Mouse (Mus musculus) MEL (cell line): ENCODE data around the gene Htr5a. TPM values are rescaled to one million over a fixed set of nuclear protein-coding genes. Genes with fewer than 3 reads are reported as not detected.

ENCODE experiments used
- DNase-seq: peaks from one replicate; pipeline ENCODE4 v3.0.0; 2011; ENCODE audit warnings: low read depth, low spot score
- H3K27ac ChIP-seq: 2 replicates; pipeline ENCODE4 v1.5.1; 2012; ENCODE audit warnings: low read depth, mild to moderate bottlenecking, control low read depth, low read length, moderate library complexity; ENCODE audit not compliant: control insufficient read depth
- H3K27me3 ChIP-seq, 2 experiments: fragments of 150-350 bp in 1 of 2; sonication (generic) in 1 of 2; 2 replicates each; pipeline ENCODE4 v1.6.1; 2012; ENCODE audit warnings: low read length in 2 of 2, mild to moderate bottlenecking in 2 of 2, improper control_type of control experiment in 1 of 2, moderate library complexity in 1 of 2; ENCODE audit not compliant: insufficient read depth in 2 of 2, control insufficient read depth in 1 of 2
- H3K36me3 ChIP-seq, 2 experiments: 2 replicates each; pipeline ENCODE4 v1.6.1; 2012 to 2014; ENCODE audit warnings: low read length in 2 of 2, improper control_type of control experiment in 1 of 2, inconsistent platforms in 1 of 2, mild to moderate bottlenecking in 1 of 2; ENCODE audit not compliant: insufficient read depth in 2 of 2, control insufficient read depth in 1 of 2
- H3K4me1 ChIP-seq, 2 experiments: fragments of 150-350 bp in 1 of 2; sonication (generic) in 1 of 2; 2 replicates each; pipeline ENCODE4 v1.6.1; 2012; ENCODE audit warnings: low read length in 2 of 2, improper control_type of control experiment in 1 of 2, mild to moderate bottlenecking in 1 of 2; ENCODE audit not compliant: insufficient read depth in 2 of 2, control insufficient read depth in 1 of 2
- H3K4me3 ChIP-seq, 2 experiments: fragments of 150-350 bp in 1 of 2; sonication (generic) in 1 of 2; 2 replicates each; pipeline ENCODE4 v1.5.1; 2012; ENCODE audit warnings: low read depth in 2 of 2, low read length in 2 of 2, mild to moderate bottlenecking in 2 of 2, moderate library complexity in 2 of 2, control low read depth in 1 of 2, improper control_type of control experiment in 1 of 2; ENCODE audit not compliant: control insufficient read depth in 1 of 2, insufficient read depth in 1 of 2
- H3K79me2 ChIP-seq: 2 replicates; pipeline ENCODE4 v1.6.1; 2012; ENCODE audit warnings: mild to moderate bottlenecking, low read length, moderate library complexity; ENCODE audit not compliant: control insufficient read depth, poor library complexity, insufficient read depth
- H3K9ac ChIP-seq: 2 replicates; pipeline ENCODE4 v1.6.1; 2012; ENCODE audit warnings: low read depth, mild to moderate bottlenecking, control low read depth, low read length, moderate library complexity; ENCODE audit not compliant: control insufficient read depth, poor library complexity, severe bottlenecking
- H3K9me3 ChIP-seq: fragments of 150-350 bp; sonication (generic); replicated peaks from 2 replicates; pipeline ENCODE4 v1.6.1; 2012; ENCODE audit warnings: mild to moderate bottlenecking, low read length, improper control_type of control experiment, moderate library complexity; ENCODE audit not compliant: insufficient read depth
- BHLHE40 ChIP-seq: IDR thresholded peaks from 2 replicates; pipeline ENCODE4 v1.6.1; 2012; ENCODE audit warnings: low read depth, mild to moderate bottlenecking, inconsistent platforms, low read length, improper control_type of control experiment, borderline replicate concordance
- E2F4 ChIP-seq: IDR thresholded peaks from 2 replicates; pipeline ENCODE4 v1.6.1; 2011; ENCODE audit warnings: low read depth, low read length, improper control_type of control experiment, borderline replicate concordance
- EP300 ChIP-seq, 2 experiments: IDR thresholded peaks; 2 replicates each; pipeline ENCODE4 v1.6.1; 2011; ENCODE audit warnings: improper control_type of control experiment in 2 of 2, low read length in 2 of 2, low read depth in 1 of 2, mild to moderate bottlenecking in 1 of 2
- GATA1 ChIP-seq: IDR thresholded peaks from 2 replicates; pipeline ENCODE4 v1.6.1; 2011; ENCODE audit warnings: low read depth, low read length, improper control_type of control experiment
- JUND ChIP-seq: IDR thresholded peaks from 2 replicates; pipeline ENCODE4 v1.6.1; 2011; ENCODE audit warnings: low read depth, mild to moderate bottlenecking, improper control_type of control experiment, low read length
- MXI1 ChIP-seq: IDR thresholded peaks from 2 replicates; pipeline ENCODE4 v1.6.1; 2011; ENCODE audit warnings: mild to moderate bottlenecking, low read depth, low read length, improper control_type of control experiment
- MYB ChIP-seq: IDR thresholded peaks from 2 replicates; pipeline ENCODE4 v1.6.1; 2011; ENCODE audit warnings: mild to moderate bottlenecking, low read depth, low read length, improper control_type of control experiment
- NELFE ChIP-seq: IDR thresholded peaks from 2 replicates; pipeline ENCODE4 v1.6.1; 2011; ENCODE audit warnings: low read depth, low read length, improper control_type of control experiment
- POLR2AphosphoS2 ChIP-seq: IDR thresholded peaks from 2 replicates; pipeline ENCODE4 v1.6.1; 2011; ENCODE audit warnings: low read length, improper control_type of control experiment
- RAD21 ChIP-seq: IDR thresholded peaks from 2 replicates; pipeline ENCODE4 v1.6.1; 2011; ENCODE audit warnings: mild to moderate bottlenecking, low read depth, low read length, improper control_type of control experiment
- TAL1 ChIP-seq: IDR thresholded peaks from 2 replicates; pipeline ENCODE4 v1.6.1; 2012; ENCODE audit warnings: mild to moderate bottlenecking, inconsistent platforms, low read length, moderate library complexity, mixed read lengths
- TBP ChIP-seq: IDR thresholded peaks from 2 replicates; pipeline ENCODE4 v1.8.0; 2011; ENCODE audit warnings: low read depth, low read length, improper control_type of control experiment
- TCF12 ChIP-seq: IDR thresholded peaks from 2 replicates; pipeline ENCODE4 v1.6.1; 2014; ENCODE audit warnings: low read depth, mild to moderate bottlenecking, inconsistent platforms, low read length, improper control_type of control experiment, moderate library complexity
- USF2 ChIP-seq, 2 experiments: IDR thresholded peaks; 2 replicates each; pipeline ENCODE4 v1.6.1; 2011 to 2012; ENCODE audit warnings: improper control_type of control experiment in 2 of 2, low read length in 2 of 2, borderline replicate concordance in 1 of 2, inconsistent platforms in 1 of 2, low read depth in 1 of 2, mild to moderate bottlenecking in 1 of 2; ENCODE audit not compliant: insufficient read depth in 1 of 2
- polyA plus RNA-seq, 2 experiments: library from polyadenylated mRNA; stranded (reverse) in 1 of 2; unstranded in 1 of 2; fragments of >175 nt in 1 of 2; fragments of >200 nt in 1 of 2; gene quantifications; 2 replicates each; pipeline versions ENCODE4 v1.2.1 to v1.2.4; 2012; ENCODE audit warnings: low replicate concordance in 2 of 2, low read depth in 1 of 2; ENCODE audit not compliant: insufficient read length in 2 of 2, insufficient read depth in 1 of 2, missing spikeins in 1 of 2
- total RNA-seq: library from RNA; depleted of rRNA; stranded (reverse); fragments of 300-350 nt; gene quantifications from 2 replicates; pipeline ENCODE4 v1.2.3, GENCODE M21; 2012; rRNA removed

Htr5a gene
- total and polyA plus RNA-seq, 3 experiments = not detected

GRCm38 (mm10) chr5:27895961-27896360 is 54.0 kb downstream of the Htr5a start:
- Histone ChIP-seq H3K9ac (no peak overlapping the region), H3K4me1 (no peaks in the 10 kb centered on the region), H3K27ac (no peak overlapping the region), H3K79me2 (no peaks in the 10 kb centered on the region), H3K4me3 (no peak overlapping the region)
- TF ChIP-seq EP300 (IDR thresholded peaks at IDR 0.05; ENCODE audit: low read depth in 1 of 2, low read length in 2 of 2) = no peak
- TF ChIP-seq, all 39 proteins: peak for 0
- Histone ChIP-seq H3K9me3 (no peaks in the 10 kb centered on the region), H3K27me3 (no peaks in the 10 kb centered on the region), H3K36me3 (no peaks in the 10 kb centered on the region)
- no peak for DNase-seq

GRCm38 (mm10) chr5:27899756-27900155 is 57.8 kb downstream of the Htr5a start:
- no peak overlapping the region for H3K9ac ChIP-seq
- no peak overlapping the region for H3K27ac ChIP-seq
- H3K4me1 ChIP-seq = no peaks in the 10 kb centered on the region
- no peaks in the 10 kb centered on the region for H3K36me3 ChIP-seq
- H3K9me3 ChIP-seq = no peaks in the 10 kb centered on the region
- H3K4me3 ChIP-seq = no peak overlapping the region
- no peaks in the 10 kb centered on the region for H3K79me2 ChIP-seq
- no peak for TF ChIP-seq E2F4
- TF ChIP-seq TAL1 = no peak
- no peak for TF ChIP-seq TCF12
- H3K27me3 ChIP-seq = no peaks in the 10 kb centered on the region
- DNase-seq = no peak

DNA sequence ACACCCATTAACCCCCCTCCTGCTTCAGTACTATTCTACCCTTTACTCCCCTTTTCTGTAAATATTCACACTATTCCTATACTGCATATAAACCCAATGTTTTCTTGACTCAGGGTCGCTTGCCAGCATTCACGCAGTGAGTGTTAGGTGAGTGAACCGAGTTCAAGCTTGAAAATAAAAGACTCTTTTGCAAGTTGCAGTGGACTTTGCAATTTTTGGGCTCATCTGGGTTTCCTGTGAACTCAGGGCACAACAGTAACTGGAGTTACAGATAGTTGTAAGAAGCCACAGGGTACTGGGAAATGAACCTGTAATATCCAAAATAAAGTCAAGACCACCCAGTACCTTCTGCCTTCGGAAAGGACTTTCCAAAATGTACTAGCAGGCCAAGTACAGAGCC is 58.2 kb downstream of the Htr5a start:
- Histone ChIP-seq H3K27me3 (no peaks in the 10 kb centered on the region), H3K79me2 (no peaks in the 10 kb centered on the region), H3K36me3 (no peaks in the 10 kb centered on the region), H3K9ac (no peak overlapping the region), H3K9me3 (no peaks in the 10 kb centered on the region), H3K4me3 (no peak overlapping the region), H3K4me1 (no peaks in the 10 kb centered on the region), H3K27ac (no peak overlapping the region)
- TF ChIP-seq POLR2AphosphoS2 (no peak), RAD21 (no peak), GATA1 (no peak), NELFE (no peak), JUND (no peak), MXI1 (no peak), BHLHE40 (no peak), MYB (no peak), USF2 (IDR thresholded peaks at IDR 0.05; ENCODE audit: borderline replicate concordance in 1 of 2, insufficient read depth in 1 of 2, low read depth in 1 of 2, low read length in 2 of 2) (no peak), TBP (no peak), TAL1 (no peak)
- DNase-seq = no peak

Other genes starting within 250 kb of the Htr5a start
- gene Paxip1, start 50.5 kb upstream of the Htr5a start, total RNA-seq = 52.1 and 59.2 TPM in 2 replicates
- 100 to 1,000 TPM; 151 to 480 TPM for gene Paxip1, start 50.5 kb upstream of the Htr5a start, polyA plus RNA-seq
- gene Insig1, start 229.2 kb downstream of the Htr5a start, total RNA-seq = 71.4 and 73.2 TPM in 2 replicates
- gene Insig1, start 229.2 kb downstream of the Htr5a start, polyA plus RNA-seq = 10 to 100 TPM in 1 of 2 experiments, not detected in 1; 61.3 TPM